In genomic region chr4:148404748-148405147, GRCm38 (mm10) we compare ENCODE assay signal across 10 mouse cellular contexts. TPM values are rescaled to one million over a fixed set of nuclear protein-coding genes. Genes with fewer than 3 reads are reported as not detected.
DNase-seq lines count a peak whose midpoint lies in the region; ATAC-seq and TF ChIP-seq lines count a peak whose summit lies in the region.
"Had no signal": no experiment of that assay in that cellular context is flagged by ENCODE, and none has a peak within 500 bp of the region (broad histone marks: within the 10 kb centered on the region; RNA-seq: fewer than 3 reads in every experiment).

No protein-coding gene starts in this region.

- POLR2A ChIA-PET in Patski (lab: Charles Lee) = no interaction called here

- ATAC-seq in hindbrain, postnatal 0 days = no peak
- peak; percentile 65 for ATAC-seq in Patski
- no peak for ATAC-seq in embryonic facial prominence, embryonic 15.5 days (ENCODE audit: insufficient number of reproducible peaks, low FRiP score, low TSS enrichment, low read depth)

- no peak for DNase-seq in hindbrain, embryonic 10.5 days (ENCODE audit: low spot score)
- no peak for DNase-seq in hindbrain, postnatal 0 days (ENCODE audit: low spot score)
- peak; percentile 30 for DNase-seq in Patski (ENCODE audit: low read depth, low spot score)
- peak; percentile 70 for DNase-seq in mesoderm, embryonic 11.5 days (ENCODE audit: low read depth, low spot score)
- DNase-seq in left cerebral cortex, postnatal 10 days (ENCODE audit: extremely low spot score in 1 of 2, low spot score in 2 of 2) = no peak
- DNase-seq in right cerebral cortex, adult 18-20 months = no peak
- DNase-seq in thymus, postnatal 25 days = no peak
- DNase-seq: cerebellum, postnatal 36 days; kidney, postnatal 10 days had no signal

- no peak overlapping the region for H3K9ac ChIP-seq in hindbrain, postnatal 0 days (replicated peaks; ENCODE audit: low read length)
- H3K9ac ChIP-seq in embryonic facial prominence, embryonic 15.5 days = no peak overlapping the region

- peak overlapping the region; percentile 30 for H3K4me3 ChIP-seq in hindbrain, embryonic 10.5 days
- no peak overlapping the region for H3K4me3 ChIP-seq in hindbrain, postnatal 0 days (ENCODE audit: low read length)
- no peak overlapping the region for H3K4me3 ChIP-seq in embryonic facial prominence, embryonic 15.5 days (replicated peaks)

- CTCF ChIA-PET in Patski (lab: Charles Lee) = interaction anchor here (0.6 to 2.0 kb wide), 2 partner anchors 25 to 1889 kb away, joined by 3 to 6 read pairs; no protein-coding TSS in a partner anchor

- TF ChIP-seq CTCF in hindbrain, postnatal 0 days (IDR thresholded peaks at IDR 0.05; ENCODE audit: low read depth) = no peak
- TF ChIP-seq CTCF in Patski (IDR thresholded peaks at IDR 0.05) = no peak

- H3K27ac ChIP-seq in hindbrain, embryonic 10.5 days = peak overlapping the region; percentile 67
- no peak overlapping the region for H3K27ac ChIP-seq in hindbrain, postnatal 0 days
- H3K27ac ChIP-seq in embryonic facial prominence, embryonic 15.5 days (replicated peaks) = no peak overlapping the region

- no peaks in the 10 kb centered on the region for H3K9me3 ChIP-seq in hindbrain, embryonic 10.5 days
- H3K9me3 ChIP-seq in hindbrain, postnatal 0 days (ENCODE audit: low read length) = no peaks in the 10 kb centered on the region
- H3K9me3 ChIP-seq in embryonic facial prominence, embryonic 15.5 days (replicated peaks) = no peaks in the 10 kb centered on the region

- H3K4me2 ChIP-seq in hindbrain, postnatal 0 days (ENCODE audit: low read depth, low read length) = no peak overlapping the region
- H3K4me2 ChIP-seq in embryonic facial prominence, embryonic 15.5 days (replicated peaks) = peak overlapping the region; percentile 12; the same call in 1 of the 2 replicates

- peaks cover 78% of the 10 kb centered on the region for H3K4me1 ChIP-seq in hindbrain, embryonic 10.5 days (replicated peaks)
- peaks cover 19% of the 10 kb centered on the region; the same call in 1 of the 2 replicates for H3K4me1 ChIP-seq in hindbrain, postnatal 0 days (ENCODE audit: insufficient read depth, low read length)
- H3K4me1 ChIP-seq in embryonic facial prominence, embryonic 15.5 days = peaks cover 14% of the 10 kb centered on the region

- no peaks in the 10 kb centered on the region for H3K36me3 ChIP-seq in hindbrain, embryonic 10.5 days
- H3K36me3 ChIP-seq in hindbrain, postnatal 0 days (ENCODE audit: insufficient read depth, low read length) = no peaks in the 10 kb centered on the region
- no peaks in the 10 kb centered on the region for H3K36me3 ChIP-seq in embryonic facial prominence, embryonic 15.5 days

- intact Hi-C loops in left cerebral cortex, postnatal 10 days (cut with DNase I) = no loop called here

- WGBS in hindbrain, embryonic 10.5 days = 12% methylated on average over 11 of the region's 11 CpGs
- WGBS in hindbrain, postnatal 0 days = 18% methylated on average over 11 of the region's 11 CpGs
- WGBS in embryonic facial prominence, embryonic 15.5 days = 8% methylated on average over 11 of the region's 11 CpGs

- peaks cover 83% of the 10 kb centered on the region for H3K27me3 ChIP-seq in hindbrain, embryonic 10.5 days (ENCODE audit: insufficient read depth, poor library complexity, severe bottlenecking)
- no peaks in the 10 kb centered on the region for H3K27me3 ChIP-seq in hindbrain, postnatal 0 days (ENCODE audit: insufficient read depth, low read length)
- H3K27me3 ChIP-seq in Patski = peaks cover 12% of the 10 kb centered on the region
- peaks cover 63% of the 10 kb centered on the region for H3K27me3 ChIP-seq in embryonic facial prominence, embryonic 15.5 days

- in situ Hi-C loops in Patski (cut with MboI; ENCODE audit: low pct_unique_long_range_greater_than_20kb) = no loop called here

RNA-seq across cellular contexts. Expression of gene Ubiad1, which starts 39.8 kb away (rescaled TPM):
- polyA plus RNA-seq in hindbrain, embryonic 10.5 days (2016; fragmentation: Nextera tagmentation; extraction: Ambion mirVana) = 25.0 and 25.8 TPM in 2 replicates
- 22.2 and 25.8 TPM in 2 replicates for total RNA-seq in hindbrain, postnatal 0 days (2014; rRNA removed)
- polyA plus RNA-seq in hindbrain, postnatal 0 days (2015; fragmentation: Nextera tagmentation; extraction: Ambion mirVana) = 12.8 and 13.1 TPM in 2 replicates
- 18.0 TPM for polyA plus RNA-seq in Patski (2021)
- 20.5 and 21.7 TPM in 2 replicates for polyA plus RNA-seq in embryonic facial prominence, embryonic 15.5 days (2015; fragmentation: Nextera tagmentation; extraction: Ambion mirVana)
- total RNA-seq in left cerebral cortex, postnatal 10 days (2021) = 1 to 10 TPM; 8.5 to 8.9 TPM

RNA-seq across cellular contexts. Expression of gene Mtor, which starts 43.7 kb away (rescaled TPM):
- 25.1 and 25.3 TPM in 2 replicates for polyA plus RNA-seq in hindbrain, embryonic 10.5 days (2016; fragmentation: Nextera tagmentation; extraction: Ambion mirVana)
- total RNA-seq in hindbrain, postnatal 0 days (2014; rRNA removed) = 56.0 and 58.2 TPM in 2 replicates
- 29.2 and 29.9 TPM in 2 replicates for polyA plus RNA-seq in hindbrain, postnatal 0 days (2015; fragmentation: Nextera tagmentation; extraction: Ambion mirVana)
- polyA plus RNA-seq in Patski (2021) = 33.7 TPM
- 14.7 and 14.9 TPM in 2 replicates for polyA plus RNA-seq in embryonic facial prominence, embryonic 15.5 days (2015; fragmentation: Nextera tagmentation; extraction: Ambion mirVana)
- 10 to 100 TPM; 86.6 to 93.8 TPM for total RNA-seq in left cerebral cortex, postnatal 10 days (2021)

Comparison
In these comparisons a context has a peak if more than half of its experiments do, and no peak if none do; other contexts are left out.
1. DNase-seq: peak in Patski (single experiment) and mesoderm, embryonic 11.5 days (single experiment); none in hindbrain, embryonic 10.5 days (single experiment), hindbrain, postnatal 0 days (single experiment), left cerebral cortex, postnatal 10 days (0 of 2), right cerebral cortex, adult 18-20 months (single experiment) and thymus, postnatal 25 days (single experiment).